Mouse (Mus musculus) myocyte (in vitro differentiated cells): Measurements from ENCODE around the gene Rnf6. TPM values are rescaled to one million over a fixed set of nuclear protein-coding genes. Genes with fewer than 3 reads are reported as not detected.
"Not testable (repeated sequence)": the region's sequence is repeated elsewhere in the genome, so short reads cannot be mapped to it uniquely, and the experiment has no call there.

Source experiments
- H3K27me3 ChIP-seq: one replicate; pipeline ENCODE4 v1.6.1; 2011; ENCODE audit not compliant: control insufficient read depth, insufficient read depth, insufficient read length
- H3K36me3 ChIP-seq: one replicate; pipeline ENCODE4 v1.6.1; 2011; ENCODE audit not compliant: control insufficient read depth, insufficient read depth
- H3K4me2 ChIP-seq: one replicate; pipeline ENCODE4 v1.6.1; 2011; ENCODE audit warnings: low read depth, control low read depth
- H3K4me3 ChIP-seq: one replicate; pipeline ENCODE4 v1.5.1; 2011; ENCODE audit warnings: mild to moderate bottlenecking, control low read depth, moderate library complexity
- H3K79me2 ChIP-seq: one replicate; pipeline ENCODE4 v1.6.1; 2011; ENCODE audit not compliant: control insufficient read depth, insufficient read depth
- H3ac ChIP-seq: one replicate; pipeline ENCODE4 v1.6.1; 2011; ENCODE audit not compliant: control insufficient read depth, insufficient read length
- polyA plus RNA-seq: library from polyadenylated mRNA; unstranded; fragments of >200 nt; fragmentation: generic; extraction: Trizol; gene quantifications from one replicate; pipeline ENCODE4 v1.2.1, GENCODE M21; 2012; ENCODE audit warnings: missing spikeins

Rnf6 gene
- polyA plus RNA-seq, 1 experiment, result 17.2 TPM

GRCm38 (mm10) chr5:146160439-146160838 is 60.9 kb downstream of the Rnf6 start, which contains the start of gene Gm5565:
Gm5565 (minus strand) TSS chr5:146160539.
- H3K27me3 ChIP-seq, H3K36me3 ChIP-seq, H3K79me2 ChIP-seq, H3ac ChIP-seq, H3K4me3 ChIP-seq, H3K4me2 ChIP-seq: not testable (repeated sequence)

Other genes starting within 250 kb of the Rnf6 start
- gene Cyp3a25, start 211.9 kb downstream of the Rnf6 start, polyA plus RNA-seq, result not detected
- gene Cyp3a59, start 142.3 kb downstream of the Rnf6 start, polyA plus RNA-seq, result not detected
- gene Gm5565, start 61.0 kb downstream of the Rnf6 start, polyA plus RNA-seq, result not detected
- gene Gm6309, start 50.8 kb downstream of the Rnf6 start, polyA plus RNA-seq, result not detected
- gene 1700001J03Rik, start 36.3 kb downstream of the Rnf6 start, polyA plus RNA-seq, result not detected
- 11.0 TPM for gene Cdk8, start 9.7 kb upstream of the Rnf6 start, polyA plus RNA-seq
- gene Wasf3, start 163.4 kb upstream of the Rnf6 start, polyA plus RNA-seq, result not detected